Mouse (Mus musculus) c-Kit-positive CD71-negative TER-119-negative erythroid progenitor cells, embryonic 14.5 days (primary cell): ENCODE data around the gene Bfsp2.

Experiments
- DNase-seq: peaks from one replicate; pipeline ENCODE4 v3.0.0-alpha.2; 2013; ENCODE audit warnings: low read depth

Bfsp2 gene

GRCm38 (mm10) chr9:103480044-103480576 lies at the start of gene Bfsp2:
TSS of gene Bfsp2 (minus strand) at chr9:103480420.
- DNase-seq, result no peak

GRCm38 (mm10) chr9:103525041-103525537 lies 44.9 kb upstream of the Bfsp2 start:
- no peak for DNase-seq

DNA sequence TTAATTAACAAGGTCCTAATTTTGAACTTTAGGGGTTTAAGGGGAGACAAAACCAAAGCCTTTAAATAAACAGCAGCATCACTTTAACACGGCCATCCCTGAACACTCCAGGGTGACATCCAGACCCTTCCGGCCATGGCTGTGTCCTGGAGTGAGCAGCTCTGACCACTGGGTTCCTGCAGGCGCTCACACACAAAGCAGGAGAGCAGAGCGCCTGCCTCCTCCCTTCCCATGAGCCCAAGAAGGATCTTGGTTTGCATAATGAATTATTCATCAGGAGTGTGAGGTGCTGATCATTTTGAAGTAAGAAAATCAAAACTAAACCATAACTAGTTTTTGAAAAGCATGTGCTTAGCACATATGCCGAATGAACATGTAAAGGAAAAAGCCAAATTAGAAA lies 44.4 kb upstream of the Bfsp2 start:
- DNase-seq, result no peak

DNA sequence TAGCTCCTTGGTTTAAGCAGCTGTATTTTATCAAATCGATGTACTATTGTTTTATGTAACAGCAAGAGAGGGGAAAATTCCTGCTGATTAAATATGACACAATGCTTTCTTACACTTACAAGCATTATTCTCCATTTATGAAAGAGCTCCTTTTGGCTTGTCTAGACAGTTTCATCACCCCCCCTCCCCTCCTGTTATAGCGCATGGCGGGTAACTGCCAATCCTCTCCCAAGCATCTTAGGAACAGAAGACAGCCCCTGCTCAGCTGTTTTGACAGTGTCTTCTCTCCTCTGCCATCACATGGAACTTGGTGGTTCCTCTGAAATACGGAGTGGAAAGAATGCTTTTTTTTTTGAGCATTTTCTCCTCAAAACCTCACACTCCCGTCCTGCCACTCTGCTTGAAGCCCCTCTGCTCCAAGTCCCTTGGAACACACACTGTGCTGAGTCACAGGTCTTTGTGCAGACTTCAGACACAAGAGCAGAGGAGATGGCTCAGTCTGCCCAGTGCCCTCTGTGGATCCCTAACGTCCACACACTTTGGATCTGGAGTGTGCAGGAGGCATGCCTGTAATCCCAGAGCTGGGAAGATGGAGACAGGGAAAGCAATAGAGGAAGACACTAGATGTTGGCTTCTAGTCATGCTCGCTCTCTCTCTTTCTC lies 43.7 kb upstream of the Bfsp2 start:
- no peak for DNase-seq

DNA sequence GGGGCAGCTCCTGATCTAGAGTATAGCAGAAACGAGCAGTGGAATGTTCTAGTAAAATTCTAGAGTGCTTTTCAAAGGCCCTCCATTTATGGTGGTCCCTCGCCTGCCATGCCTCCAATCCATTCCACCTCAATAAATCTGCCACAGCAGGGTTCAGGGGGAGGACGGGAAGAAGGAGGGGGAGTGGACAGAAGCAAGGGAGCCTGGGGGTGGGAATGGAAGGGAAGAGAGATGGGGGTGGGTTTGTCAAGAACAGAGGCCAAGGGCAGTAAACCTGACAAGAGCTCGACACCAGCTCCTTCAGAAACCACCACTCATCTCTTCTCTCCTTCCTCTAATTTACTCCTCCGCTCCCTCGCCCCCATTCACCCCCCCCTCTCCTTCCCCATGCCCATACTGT lies 42.8 kb upstream of the Bfsp2 start:
- DNase-seq, result no peak

DNA sequence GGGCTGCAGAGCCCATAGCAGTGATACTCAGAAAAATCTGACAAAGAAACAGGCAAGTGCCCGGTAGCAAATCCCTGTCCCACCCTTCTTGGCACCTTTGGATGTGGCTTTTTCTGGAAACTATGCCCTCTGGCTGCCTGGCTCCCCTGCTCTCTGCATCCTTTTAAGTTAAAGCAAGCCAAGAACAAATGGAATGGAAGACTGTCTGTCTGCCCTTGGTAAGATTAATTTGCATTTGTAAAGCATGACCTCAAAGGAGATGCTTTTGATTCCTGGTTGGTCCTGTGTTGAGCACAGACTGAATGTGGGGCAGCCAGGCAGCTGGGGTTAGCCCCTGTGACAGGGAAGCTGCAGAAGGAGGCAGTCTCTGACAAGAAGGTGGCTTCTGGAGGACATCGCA lies 33.7 kb upstream of the Bfsp2 start:
- no peak for DNase-seq

DNA sequence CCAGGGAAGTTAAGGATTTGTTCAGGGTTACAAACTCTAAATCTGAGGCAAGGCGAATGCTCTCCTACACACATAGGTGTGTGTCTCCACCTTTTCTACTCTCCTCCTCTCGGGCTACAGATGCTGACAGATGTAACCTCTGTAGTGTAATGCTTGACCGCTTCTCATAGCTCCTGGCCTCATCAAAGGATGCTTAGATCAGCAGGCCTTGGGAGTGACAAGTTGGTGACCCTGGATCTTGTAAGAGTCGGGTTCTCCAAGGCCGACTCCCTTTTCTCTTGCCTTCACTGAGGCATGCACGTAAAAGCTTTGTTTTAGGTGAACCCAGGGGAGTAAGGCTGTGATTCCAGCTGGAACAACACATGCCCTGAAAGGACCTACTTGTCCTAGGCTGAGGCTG lies 32.0 kb upstream of the Bfsp2 start:
- DNase-seq, result no peak

GRCm38 (mm10) chr9:103506968-103507584 lies 26.9 kb upstream of the Bfsp2 start:
- no peak for DNase-seq

DNA sequence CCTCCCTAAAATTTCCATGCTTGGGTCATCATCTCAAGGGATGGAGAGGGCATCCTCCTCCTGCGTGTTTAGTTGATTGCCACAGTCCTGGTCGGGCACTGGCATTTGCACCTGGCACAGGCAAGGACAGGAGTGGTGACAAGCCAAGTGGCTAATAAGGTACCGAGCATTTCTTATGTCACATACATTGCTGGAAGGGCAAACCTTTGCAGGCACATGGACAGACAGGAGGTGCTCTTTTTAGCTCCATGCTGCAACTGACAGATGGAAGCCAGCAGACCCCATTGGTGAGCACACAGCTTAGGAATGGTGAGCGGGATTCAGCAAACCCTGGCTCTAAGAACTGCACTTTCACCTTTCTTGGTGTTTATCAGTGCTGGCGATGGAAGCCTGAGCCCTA lies 24.8 kb upstream of the Bfsp2 start:
- DNase-seq, result no peak

GRCm38 (mm10) chr9:103504646-103505045 lies 24.4 kb upstream of the Bfsp2 start:
- DNase-seq, result no peak

GRCm38 (mm10) chr9:103503586-103504298 lies 23.5 kb upstream of the Bfsp2 start:
- DNase-seq, result no peak

- DNase-seq, result no peak
Observed at GRCm38 (mm10) chr9:103502655-103503054, 22.4 kb upstream of the Bfsp2 start.

- DNase-seq, result no peak
Observed at GRCm38 (mm10) chr9:103501861-103502364, 21.7 kb upstream of the Bfsp2 start.

DNA sequence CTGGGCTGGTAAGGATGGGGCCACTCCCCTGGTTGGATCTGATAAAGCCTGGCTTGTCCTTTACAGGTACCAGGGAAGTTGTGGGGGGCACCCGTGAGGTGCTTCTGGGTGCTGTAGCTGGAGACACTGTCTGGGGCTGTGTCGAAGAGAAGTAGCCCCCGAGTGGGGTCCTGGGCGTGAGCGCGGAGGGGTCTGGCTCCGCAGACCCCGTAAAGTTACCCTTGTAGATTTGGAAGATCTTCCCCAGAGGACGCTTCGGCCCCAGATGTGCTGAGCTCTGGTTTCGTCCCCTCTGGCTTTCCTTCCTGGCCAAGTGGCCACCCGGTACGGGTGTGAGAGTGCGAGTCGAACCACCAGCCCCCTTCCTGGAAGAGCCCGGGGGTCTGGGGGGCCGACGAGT lies 19.1 kb upstream of the Bfsp2 start:
- no peak for DNase-seq

DNA sequence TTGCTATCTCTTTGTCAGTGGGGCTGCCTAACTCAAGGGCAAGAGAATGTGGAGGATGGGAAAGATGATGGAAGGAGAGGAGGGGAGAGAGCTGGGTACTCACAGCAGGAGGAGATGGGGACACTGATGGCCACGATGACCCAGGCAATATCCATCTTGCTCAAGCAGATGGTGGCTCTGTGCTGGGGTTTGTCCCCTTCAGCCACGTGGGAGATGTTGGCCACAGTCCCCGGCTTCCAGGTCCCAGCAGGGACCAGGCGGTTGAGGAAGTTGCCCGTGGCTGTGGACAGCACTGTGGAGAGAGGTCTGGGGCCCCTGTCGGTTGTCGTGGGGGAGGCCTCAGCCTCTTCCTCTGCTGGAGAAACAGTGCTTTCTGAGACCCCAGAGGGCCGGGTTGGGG lies 18.5 kb upstream of the Bfsp2 start:
- no peak for DNase-seq

- no peak for DNase-seq
Observed at GRCm38 (mm10) chr9:103495391-103495790, 15.2 kb upstream of the Bfsp2 start.

DNA sequence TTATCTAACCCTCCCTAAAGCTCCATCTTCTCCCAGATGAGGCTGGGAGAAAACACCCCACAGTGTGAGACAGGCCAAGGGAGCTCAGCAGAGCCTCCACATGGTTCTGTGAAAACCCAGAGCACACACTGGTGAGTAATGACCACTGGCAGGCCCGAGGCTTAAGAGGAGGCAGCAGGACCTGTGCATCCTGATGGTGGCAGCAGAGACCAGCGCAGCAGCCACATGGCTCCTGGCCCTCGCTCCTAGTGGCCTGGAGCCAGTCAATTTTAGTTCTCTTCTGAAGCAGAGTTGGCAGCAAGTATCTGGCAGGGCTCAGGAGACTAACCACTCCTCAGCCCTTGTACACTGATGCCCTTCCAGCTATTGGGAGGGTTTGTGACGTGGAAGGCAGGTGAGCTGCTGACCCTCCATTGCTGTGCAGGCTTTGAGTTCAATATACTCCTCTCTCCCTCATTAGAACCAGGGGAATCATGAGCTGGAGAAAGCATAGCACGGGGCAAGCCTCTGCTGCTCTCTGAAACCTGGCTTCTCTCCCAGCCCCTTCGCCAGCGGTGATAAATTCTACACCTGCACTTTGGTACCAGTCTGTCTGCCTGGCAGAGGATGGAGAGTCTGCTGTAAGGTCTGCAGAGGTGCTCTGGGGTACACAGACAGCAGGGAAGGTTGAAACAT lies 14.3 kb upstream of the Bfsp2 start:
- no peak for DNase-seq

GRCm38 (mm10) chr9:103491985-103492384 lies 11.8 kb upstream of the Bfsp2 start:
- DNase-seq, result no peak

GRCm38 (mm10) chr9:103490439-103490838 lies 10.2 kb upstream of the Bfsp2 start:
- no peak for DNase-seq

- no peak for DNase-seq
Observed at GRCm38 (mm10) chr9:103489883-103490282, 9.7 kb upstream of the Bfsp2 start.

DNA sequence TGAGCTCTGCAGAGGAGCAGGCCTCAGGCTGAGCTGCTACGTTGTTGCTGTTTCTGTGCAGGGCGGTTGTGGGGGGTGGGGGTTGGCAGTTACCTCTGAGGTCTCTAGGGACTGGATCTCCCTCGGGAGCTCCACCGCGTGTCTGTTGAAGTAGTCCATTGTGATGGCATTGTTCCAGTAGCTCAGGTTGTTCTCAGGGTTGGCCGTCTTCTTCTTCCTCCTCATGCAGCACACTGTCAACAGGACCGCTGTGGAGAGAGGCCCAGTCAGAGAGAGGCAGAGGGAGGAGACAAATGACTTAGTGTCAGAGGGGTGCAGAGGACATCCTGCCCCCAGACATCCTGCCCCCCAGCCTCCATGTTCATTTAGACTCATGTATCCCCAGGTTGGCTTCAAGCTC lies 8.9 kb upstream of the Bfsp2 start:
- no peak for DNase-seq

DNA sequence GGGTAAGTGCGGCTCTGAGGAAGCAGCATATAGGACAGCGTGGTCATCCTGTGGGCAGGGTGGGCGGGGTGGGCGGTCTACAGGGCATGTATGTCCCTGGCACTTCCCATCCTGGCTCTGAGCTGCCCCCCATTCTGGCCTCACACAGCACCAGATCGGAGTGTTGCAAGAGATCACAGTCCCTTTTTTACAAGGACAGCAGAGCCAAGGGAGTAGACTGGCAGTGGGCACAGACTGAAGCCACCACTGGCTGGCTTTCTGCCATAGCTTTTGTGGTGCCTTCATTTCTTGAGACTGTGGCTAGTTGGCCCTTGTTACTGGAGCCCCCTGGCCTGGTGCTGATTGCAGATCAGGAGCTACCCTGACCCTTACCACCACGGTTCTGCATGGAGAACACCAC lies 6.0 kb upstream of the Bfsp2 start:
- no peak for DNase-seq
